Mouse (Mus musculus): ENCODE data around the gene 4931414P19Rik. TPM values are rescaled to one million over a fixed set of nuclear protein-coding genes. Genes with fewer than 3 reads are reported as not detected.

The 4931414P19Rik gene
- 7.9 and 8.3 TPM in 2 replicates for polyA plus RNA-seq (2014; fragmentation: Nextera tagmentation; extraction: Ambion mirVana)

DNA sequence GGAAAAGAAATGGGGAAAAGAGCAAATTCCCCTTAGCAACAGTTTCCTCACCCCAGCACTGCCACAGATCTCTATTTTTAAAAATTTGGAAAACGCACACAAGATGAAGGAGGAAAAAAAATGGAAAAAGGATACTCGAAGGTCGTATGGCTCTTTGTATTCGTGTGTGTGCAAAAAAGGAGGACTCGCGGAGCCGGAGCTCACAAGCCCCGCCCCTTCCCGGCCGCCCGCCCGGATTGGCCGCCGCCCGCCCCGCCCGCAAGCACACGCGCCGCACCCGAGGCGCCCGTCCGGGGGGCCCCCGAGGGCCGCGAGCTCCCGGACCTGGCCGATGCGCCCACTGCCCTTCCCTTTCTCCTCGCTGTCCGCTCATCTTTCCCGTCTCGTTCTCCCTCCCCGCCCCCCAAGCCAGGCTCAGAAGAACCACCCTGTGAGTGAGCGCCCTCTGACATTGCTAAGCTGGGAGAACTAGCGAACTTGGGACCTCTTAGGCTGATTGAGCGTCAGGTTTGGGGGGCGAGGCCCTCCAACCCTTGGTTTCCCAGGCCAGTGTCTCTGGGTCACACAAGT is at the start of gene 4931414P19Rik:
TSS of gene 4931414P19Rik (minus strand) at position 242 of the 570 bp plus-strand sequence.
- peak within 1 kb of the TSS; percentile 76; the same call in 1 of the 2 replicates for H3K27ac ChIP-seq (ENCODE audit: low read length)
- peak; percentile 63 for ATAC-seq (ENCODE audit: insufficient number of reproducible peaks, insufficient read depth, low FRiP score, low read depth)
- H3K36me3 ChIP-seq (ENCODE audit: control insufficient read depth, insufficient read depth, low read length): no peaks in the 10 kb centered on the region
- no peaks in the 10 kb centered on the region for H3K9me3 ChIP-seq (ENCODE audit: control insufficient read depth, low read depth, low read length)
- H3K4me1 ChIP-seq (ENCODE audit: control insufficient read depth, insufficient read depth, low read length): peaks cover 18% of the 10 kb centered on the region; the same call in 1 of the 2 replicates
- peak within 1 kb of the TSS; percentile 36; the same call in 1 of the 2 replicates for H3K9ac ChIP-seq (replicated peaks; ENCODE audit: low read depth, low read length)
- no peaks in the 10 kb centered on the region for H3K27me3 ChIP-seq (ENCODE audit: control insufficient read depth, insufficient read depth, low read length)
- peak within 1 kb of the TSS; percentile 67 for H3K4me2 ChIP-seq (replicated peaks; ENCODE audit: low read depth, low read length)
- WGBS: under 1% methylated on average over 38 of the region's 39 CpGs
- H3K4me3 ChIP-seq (ENCODE audit: low read depth, low read length): peak within 1 kb of the TSS; percentile 50

DNA sequence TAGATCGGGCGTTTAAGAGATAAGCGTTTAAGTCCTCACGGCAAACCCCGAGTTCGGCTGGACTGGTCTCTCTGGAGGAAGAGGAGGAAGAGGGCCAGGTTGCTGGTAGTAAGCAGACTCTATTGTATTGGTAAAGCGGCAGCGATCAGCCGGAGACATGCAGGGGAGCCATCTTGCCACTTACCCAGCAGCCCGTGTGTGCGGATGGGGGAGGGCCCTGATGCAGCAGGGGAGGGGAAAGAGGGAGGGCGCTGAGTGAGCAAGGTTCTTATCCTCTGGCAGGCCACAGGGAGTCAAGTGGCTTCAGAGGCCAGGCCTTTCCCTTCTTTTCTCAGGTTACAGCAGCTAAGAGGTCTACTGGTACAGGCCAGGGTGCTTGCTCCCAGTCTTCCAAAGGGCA is 47.7 kb upstream of the 4931414P19Rik start:
- Histone ChIP-seq H3K27me3 (ENCODE audit: control insufficient read depth, insufficient read depth, low read length) (no peaks in the 10 kb centered on the region), H3K4me3 (ENCODE audit: low read depth, low read length) (peak overlapping the region; percentile 57), H3K4me2 (replicated peaks; ENCODE audit: low read depth, low read length) (peak overlapping the region; percentile 60), H3K4me1 (ENCODE audit: control insufficient read depth, insufficient read depth, low read length) (peaks cover 15% of the 10 kb centered on the region; the same call in 1 of the 2 replicates), H3K27ac (ENCODE audit: low read length) (peak overlapping the region; percentile 76), H3K9me3 (ENCODE audit: control insufficient read depth, low read depth, low read length) (no peaks in the 10 kb centered on the region), H3K36me3 (ENCODE audit: control insufficient read depth, insufficient read depth, low read length) (peaks cover 54% of the 10 kb centered on the region), H3K9ac (replicated peaks; ENCODE audit: low read depth, low read length) (peak overlapping the region; percentile 63)
- ATAC-seq (ENCODE audit: insufficient number of reproducible peaks, insufficient read depth, low FRiP score, low read depth): peak; percentile 89
- WGBS: under 1% methylated on average over 12 of the region's 12 CpGs

DNA sequence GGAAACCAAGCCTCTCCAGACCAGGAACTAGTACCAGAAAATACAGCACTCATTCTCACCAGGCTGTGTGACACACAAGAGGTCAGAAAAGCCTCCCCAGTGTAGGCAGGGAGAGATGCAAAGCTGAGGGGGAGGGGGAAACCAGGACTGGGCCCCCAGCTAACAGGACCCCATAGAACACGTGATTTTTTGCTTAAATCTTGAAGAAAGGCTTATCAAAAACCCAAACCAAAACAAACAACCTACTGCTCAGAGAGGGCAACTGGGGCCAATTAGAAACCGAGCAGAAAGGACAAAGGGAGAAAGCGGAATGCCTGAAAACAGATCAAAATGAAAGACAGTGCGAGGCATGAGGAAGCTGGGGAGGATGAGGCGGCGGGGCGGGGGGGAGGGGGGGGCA is 47.0 kb upstream of the 4931414P19Rik start:
- H3K27me3 ChIP-seq (ENCODE audit: control insufficient read depth, insufficient read depth, low read length): no peaks in the 10 kb centered on the region
- H3K27ac ChIP-seq (ENCODE audit: low read length): 0 out of 2 replicates have a peak overlapping the region, but pooled peaks have one; percentile 76
- no peak for ATAC-seq (ENCODE audit: insufficient number of reproducible peaks, insufficient read depth, low FRiP score, low read depth)
- H3K9ac ChIP-seq (replicated peaks; ENCODE audit: low read depth, low read length): peak overlapping the region; percentile 63
- H3K4me1 ChIP-seq (ENCODE audit: control insufficient read depth, insufficient read depth, low read length): peaks cover 15% of the 10 kb centered on the region; the same call in 1 of the 2 replicates
- H3K36me3 ChIP-seq (ENCODE audit: control insufficient read depth, insufficient read depth, low read length): peaks cover 58% of the 10 kb centered on the region
- under 1% methylated on average over 6 of the region's 7 CpGs for WGBS
- no peaks in the 10 kb centered on the region for H3K9me3 ChIP-seq (ENCODE audit: control insufficient read depth, low read depth, low read length)
- H3K4me2 ChIP-seq (replicated peaks; ENCODE audit: low read depth, low read length): peak overlapping the region; percentile 60
- H3K4me3 ChIP-seq (ENCODE audit: low read depth, low read length): peak overlapping the region; percentile 57

DNA sequence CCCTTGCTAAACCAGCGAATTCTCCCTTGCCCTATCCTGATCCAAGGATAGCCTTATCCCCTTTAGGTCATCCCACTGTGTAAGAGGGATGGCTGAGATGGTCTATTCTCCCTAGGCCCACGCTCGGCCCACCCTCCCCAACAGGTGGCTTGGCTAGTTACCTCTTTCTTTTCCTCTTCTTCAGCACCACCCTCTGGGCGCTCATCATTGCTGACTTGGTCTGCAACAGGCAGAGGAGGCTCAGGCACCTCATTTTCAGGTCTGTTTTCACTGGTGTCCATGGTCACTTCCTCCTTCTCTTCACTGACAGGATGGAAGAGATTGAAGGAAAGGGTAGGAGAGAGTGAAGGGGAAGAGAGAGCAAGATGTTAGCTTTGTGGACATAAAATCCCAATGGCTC is 45.8 kb upstream of the 4931414P19Rik start:
- no peak for ATAC-seq (ENCODE audit: insufficient number of reproducible peaks, insufficient read depth, low FRiP score, low read depth)
- peaks cover 57% of the 10 kb centered on the region for H3K36me3 ChIP-seq (ENCODE audit: control insufficient read depth, insufficient read depth, low read length)
- H3K4me2 ChIP-seq (replicated peaks; ENCODE audit: low read depth, low read length): no peak overlapping the region

DNA sequence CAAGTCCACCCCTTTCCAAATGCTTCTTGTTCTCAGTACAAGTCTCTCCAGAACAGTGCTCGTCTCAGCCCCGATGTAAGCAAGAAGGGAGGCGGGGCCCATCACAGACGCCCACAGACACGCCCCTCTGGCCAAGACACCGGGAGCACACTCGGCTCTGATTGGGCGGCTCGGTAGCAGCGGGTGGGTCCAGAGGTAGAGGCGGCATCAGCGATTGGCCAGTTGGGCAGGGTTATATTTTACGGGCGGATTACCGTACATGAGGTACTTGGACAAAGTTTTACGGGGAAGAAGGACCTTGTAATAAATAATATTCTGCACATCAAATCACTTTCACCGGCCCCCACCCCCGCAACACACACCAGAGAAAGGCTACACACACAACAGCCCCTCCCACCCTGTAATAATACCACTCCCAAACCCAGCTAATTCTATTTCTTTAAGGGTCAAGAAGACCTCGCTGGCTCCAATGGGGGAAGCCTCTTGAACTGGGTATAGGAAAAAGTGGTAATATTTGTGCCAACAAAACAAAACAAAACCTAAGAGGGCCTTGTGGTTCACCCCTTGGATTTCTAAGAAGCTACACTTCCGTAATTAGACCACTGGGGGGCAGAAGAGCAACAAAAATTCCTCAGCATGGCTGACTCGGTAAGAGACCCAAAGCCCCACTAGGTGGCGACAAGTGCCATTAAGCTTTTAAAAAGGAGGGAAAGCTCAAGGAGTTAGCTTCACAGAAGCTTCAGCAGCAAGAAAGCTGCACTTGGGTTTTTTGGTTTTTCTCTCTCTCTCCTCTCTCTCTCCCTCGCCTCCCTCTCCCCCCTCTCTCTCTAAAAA is 45.0 kb upstream of the 4931414P19Rik start:
- H3K4me1 ChIP-seq (ENCODE audit: control insufficient read depth, insufficient read depth, low read length): peaks cover 15% of the 10 kb centered on the region; the same call in 1 of the 2 replicates
- no peak overlapping the region for H3K4me2 ChIP-seq (replicated peaks; ENCODE audit: low read depth, low read length)
- H3K27me3 ChIP-seq (ENCODE audit: control insufficient read depth, insufficient read depth, low read length): no peaks in the 10 kb centered on the region
- ATAC-seq (ENCODE audit: insufficient number of reproducible peaks, insufficient read depth, low FRiP score, low read depth): peak; percentile 25
- peaks cover 57% of the 10 kb centered on the region for H3K36me3 ChIP-seq (ENCODE audit: control insufficient read depth, insufficient read depth, low read length)
- H3K9ac ChIP-seq (replicated peaks; ENCODE audit: low read depth, low read length): no peak overlapping the region
- H3K9me3 ChIP-seq (ENCODE audit: control insufficient read depth, low read depth, low read length): no peaks in the 10 kb centered on the region
- WGBS: 61% methylated on average over 23 of the region's 23 CpGs
- H3K27ac ChIP-seq (ENCODE audit: low read length): no peak overlapping the region
- no peak overlapping the region for H3K4me3 ChIP-seq (ENCODE audit: low read depth, low read length)

More for the DNA sequence above, 45.8 kb upstream of the 4931414P19Rik start:
- Histone ChIP-seq H3K9ac (replicated peaks; ENCODE audit: low read depth, low read length) (no peak overlapping the region), H3K9me3 (ENCODE audit: control insufficient read depth, low read depth, low read length) (no peaks in the 10 kb centered on the region), H3K27me3 (ENCODE audit: control insufficient read depth, insufficient read depth, low read length) (no peaks in the 10 kb centered on the region), H3K4me3 (ENCODE audit: low read depth, low read length) (no peak overlapping the region), H3K27ac (ENCODE audit: low read length) (no peak overlapping the region; the same call in 1 of the 2 replicates), H3K4me1 (ENCODE audit: control insufficient read depth, insufficient read depth, low read length) (peaks cover 15% of the 10 kb centered on the region; the same call in 1 of the 2 replicates)
- 70% methylated on average over 4 of the region's 4 CpGs for WGBS

DNA sequence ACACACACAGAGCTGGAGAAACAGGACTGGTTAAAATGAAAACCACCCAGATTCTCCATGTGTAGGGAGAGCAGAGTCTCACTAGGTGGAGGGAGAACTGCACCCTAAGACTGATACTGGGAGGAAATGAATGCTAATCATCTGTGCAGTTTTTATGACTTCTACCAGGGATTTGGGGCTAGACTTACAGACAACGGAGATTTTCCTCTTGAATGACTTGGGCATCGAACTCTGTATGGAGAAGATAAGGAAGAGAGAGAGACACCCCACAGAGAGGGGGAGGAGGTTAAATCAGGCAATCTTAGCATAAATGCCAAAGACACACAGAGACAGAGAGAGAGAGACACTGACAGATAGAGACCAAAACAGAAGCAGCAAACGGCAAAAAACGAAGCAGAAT is 42.1 kb upstream of the 4931414P19Rik start:
- H3K9me3 ChIP-seq (ENCODE audit: control insufficient read depth, low read depth, low read length): no peaks in the 10 kb centered on the region
- H3K4me3 ChIP-seq (ENCODE audit: low read depth, low read length): no peak overlapping the region
- WGBS: 85% methylated on average over 4 of the region's 4 CpGs
- peaks cover 81% of the 10 kb centered on the region for H3K36me3 ChIP-seq (ENCODE audit: control insufficient read depth, insufficient read depth, low read length)
- ATAC-seq (ENCODE audit: insufficient number of reproducible peaks, insufficient read depth, low FRiP score, low read depth): no peak
- H3K4me1 ChIP-seq (ENCODE audit: control insufficient read depth, insufficient read depth, low read length): peaks cover 9% of the 10 kb centered on the region; the same call in 1 of the 2 replicates
- no peak overlapping the region for H3K9ac ChIP-seq (replicated peaks; ENCODE audit: low read depth, low read length)
- H3K4me2 ChIP-seq (replicated peaks; ENCODE audit: low read depth, low read length): no peak overlapping the region
- H3K27me3 ChIP-seq (ENCODE audit: control insufficient read depth, insufficient read depth, low read length): no peaks in the 10 kb centered on the region
- no peak overlapping the region for H3K27ac ChIP-seq (ENCODE audit: low read length)

DNA sequence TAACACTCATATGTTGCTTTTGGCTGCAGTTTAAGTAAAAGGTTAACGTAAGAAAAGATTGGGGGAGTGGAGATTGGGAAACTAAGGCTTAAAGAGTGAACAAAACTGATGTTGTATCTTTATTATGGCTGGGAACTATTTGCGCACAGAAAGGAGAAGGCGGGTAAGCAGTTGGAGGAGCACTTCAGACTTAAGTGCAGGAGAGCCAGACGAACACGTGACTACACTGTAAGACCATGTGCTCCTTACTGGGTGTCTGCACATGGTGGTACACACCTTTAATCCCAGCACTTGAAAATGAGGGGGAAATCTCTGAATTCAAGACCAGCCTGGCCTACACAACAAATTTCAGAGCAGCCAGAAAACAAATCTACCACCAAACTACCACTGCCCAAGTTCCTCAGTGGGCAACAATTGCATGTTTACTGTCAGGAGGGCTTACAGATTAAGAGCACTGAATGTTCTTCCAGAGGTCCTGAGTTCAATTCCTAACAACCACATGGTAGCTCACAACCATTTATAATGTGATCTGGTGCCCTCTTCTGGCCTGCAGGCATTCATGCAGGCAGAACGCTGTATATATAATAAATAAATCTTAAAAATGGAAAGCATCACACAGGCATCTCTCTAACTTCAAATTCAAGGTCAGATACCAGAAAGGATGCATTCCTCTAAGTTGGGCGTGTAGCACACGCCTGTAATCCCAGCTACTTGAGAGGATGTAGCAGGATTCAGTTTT is 41.3 kb upstream of the 4931414P19Rik start:
- Histone ChIP-seq H3K9ac (replicated peaks; ENCODE audit: low read depth, low read length) (no peak overlapping the region), H3K4me3 (ENCODE audit: low read depth, low read length) (no peak overlapping the region), H3K36me3 (ENCODE audit: control insufficient read depth, insufficient read depth, low read length) (peaks cover 90% of the 10 kb centered on the region), H3K27me3 (ENCODE audit: control insufficient read depth, insufficient read depth, low read length) (no peaks in the 10 kb centered on the region), H3K27ac (ENCODE audit: low read length) (no peak overlapping the region), H3K4me2 (replicated peaks; ENCODE audit: low read depth, low read length) (no peak overlapping the region), H3K9me3 (ENCODE audit: control insufficient read depth, low read depth, low read length) (no peaks in the 10 kb centered on the region), H3K4me1 (ENCODE audit: control insufficient read depth, insufficient read depth, low read length) (peaks cover 5% of the 10 kb centered on the region; the same call in 1 of the 2 replicates)
- WGBS: 91% methylated on average over 8 of the region's 8 CpGs
- no peak for ATAC-seq (ENCODE audit: insufficient number of reproducible peaks, insufficient read depth, low FRiP score, low read depth)

DNA sequence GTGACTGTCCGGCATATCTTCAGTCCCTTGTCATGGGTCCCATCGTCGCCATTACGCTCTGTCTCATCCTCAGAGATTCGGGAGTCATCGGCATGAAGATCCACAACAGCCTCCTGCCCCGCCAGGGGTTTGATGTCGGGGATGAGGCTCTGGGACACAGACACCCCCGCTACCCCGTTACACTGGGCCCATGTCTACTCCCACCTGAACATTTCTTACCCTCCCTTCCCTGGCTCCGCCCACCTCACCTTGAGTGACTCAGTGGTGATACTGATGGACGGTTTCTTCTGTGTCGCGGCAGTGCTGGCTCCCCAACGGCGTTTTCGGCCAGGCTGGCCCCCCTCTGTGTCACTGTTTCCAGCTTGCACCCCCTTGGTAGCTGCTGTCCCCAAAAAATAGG is 40.7 kb upstream of the 4931414P19Rik start:
- no peaks in the 10 kb centered on the region for H3K9me3 ChIP-seq (ENCODE audit: control insufficient read depth, low read depth, low read length)
- no peaks in the 10 kb centered on the region for H3K4me1 ChIP-seq (ENCODE audit: control insufficient read depth, insufficient read depth, low read length)
- H3K4me3 ChIP-seq (ENCODE audit: low read depth, low read length): no peak overlapping the region
- no peak overlapping the region for H3K9ac ChIP-seq (replicated peaks; ENCODE audit: low read depth, low read length)
- no peaks in the 10 kb centered on the region for H3K27me3 ChIP-seq (ENCODE audit: control insufficient read depth, insufficient read depth, low read length)
- ATAC-seq (ENCODE audit: insufficient number of reproducible peaks, insufficient read depth, low FRiP score, low read depth): no peak
- WGBS: 94% methylated on average over 17 of the region's 17 CpGs
- no peak overlapping the region for H3K4me2 ChIP-seq (replicated peaks; ENCODE audit: low read depth, low read length)
- H3K27ac ChIP-seq (ENCODE audit: low read length): no peak overlapping the region
- peaks cover 87% of the 10 kb centered on the region for H3K36me3 ChIP-seq (ENCODE audit: control insufficient read depth, insufficient read depth, low read length)
